Mouse (Mus musculus) small intestine, adult 2 months (tissue): ENCODE measurements around the gene Nup210l. TPM values are rescaled to one million over a fixed set of nuclear protein-coding genes. Genes with fewer than 3 reads are reported as not detected.
"Not testable (repeated sequence)": the region's sequence is repeated elsewhere in the genome, so short reads cannot be mapped to it uniquely, and the experiment has no call there.

Experiments used
- H3K27ac ChIP-seq: fragments of 200-500 bp; 2 replicates; pipeline ENCODE4 v1.5.1; 2012; ENCODE audit warnings: low read depth, low read length, control low read depth, inconsistent platforms; ENCODE audit not compliant: insufficient read depth
- H3K27me3 ChIP-seq: fragments of 200-500 bp; 2 replicates; pipeline ENCODE4 v1.6.1; 2012; ENCODE audit warnings: mild to moderate bottlenecking, moderate library complexity, low read length, inconsistent platforms; ENCODE audit not compliant: control insufficient read depth, insufficient read depth
- H3K36me3 ChIP-seq: fragments of 200-500 bp; 2 replicates; pipeline ENCODE4 v1.6.1; 2012; ENCODE audit warnings: mild to moderate bottlenecking, low read length, control low read depth, inconsistent platforms; ENCODE audit not compliant: control insufficient read depth, insufficient read depth
- H3K4me1 ChIP-seq: fragments of 200-500 bp; 2 replicates; pipeline ENCODE4 v1.6.1; 2012; ENCODE audit warnings: low read length, inconsistent platforms, mixed read lengths; ENCODE audit not compliant: control insufficient read depth, insufficient read depth, insufficient read length
- H3K4me3 ChIP-seq: fragments of 200-500 bp; 2 replicates; pipeline ENCODE4 v1.5.1; 2012; ENCODE audit warnings: low read depth, mild to moderate bottlenecking, control low read depth, inconsistent platforms, low read length, moderate library complexity
- CTCF ChIP-seq: fragments of 200-500 bp; IDR thresholded peaks from 2 replicates; pipeline ENCODE4 v1.5.1; 2012; ENCODE audit warnings: low read depth, mild to moderate bottlenecking, control low read depth, inconsistent platforms, low read length, moderate library complexity, mixed read lengths; ENCODE audit not compliant: insufficient replicate concordance, insufficient read length; ENCODE audit errors: extremely low read depth
- POLR2A ChIP-seq: fragments of 200-500 bp; IDR thresholded peaks from 2 replicates; pipeline ENCODE4 v1.6.1; 2012; ENCODE audit warnings: low read depth, mild to moderate bottlenecking, control low read depth, inconsistent platforms, low read length, moderate library complexity
- WGBS: fragments of 180-500 bp; shearing (Covaris S2); methylation state at CpG from one replicate; pipeline ENCODE4 v1.1.7; 2018; 5-methylcytosine and 5-hydroxymethylcytosine counted together
- polyA plus RNA-seq: library from polyadenylated mRNA; depleted of rRNA; stranded (reverse); fragments of >200 nt; gene quantifications from 2 replicates; pipeline ENCODE4 v1.2.3, GENCODE M21; 2012

Gene Nup210l
- polyA plus RNA-seq, 1 experiment, result 0.15 TPM

GRCm38 (mm10) chr3:90242984-90243775 is 139.2 kb downstream of the Nup210l start, which contains the start of gene Creb3l4:
Gene Creb3l4 (minus strand): TSS chr3:90243512.
- H3K4me3 ChIP-seq, result peak within 1 kb of the TSS; percentile 53
- H3K27ac ChIP-seq, result peak within 1 kb of the TSS; percentile 33
- no peak for TF ChIP-seq POLR2A
- TF ChIP-seq CTCF, result no peak
- no peaks in the 10 kb centered on the region for H3K27me3 ChIP-seq
- H3K4me1 ChIP-seq, result peaks cover 18% of the 10 kb centered on the region; the same call in 1 of the 2 replicates
- WGBS, result 9% methylated on average over 19 of the region's 19 CpGs
- no peaks in the 10 kb centered on the region for H3K36me3 ChIP-seq

- TF ChIP-seq POLR2A (no peak), CTCF (no peak)
These were observed 141.5 kb downstream of the Nup210l start for GRCm38 (mm10) chr3:90245406-90245805.

GRCm38 (mm10) chr3:90247630-90247959 is 143.7 kb downstream of the Nup210l start:
- under 1% methylated on average over 3 of the region's 3 CpGs for WGBS
- TF ChIP-seq CTCF (peak; percentile 13; the same call in 1 of the 2 replicates), POLR2A (no peak)
- Histone ChIP-seq H3K4me1 (peaks cover 6% of the 10 kb centered on the region; the same call in 1 of the 2 replicates), H3K36me3 (peaks cover 18% of the 10 kb centered on the region), H3K27me3 (no peaks in the 10 kb centered on the region), H3K4me3 (peak overlapping the region; percentile 68), H3K27ac (peak overlapping the region; percentile 89)

More at GRCm38 (mm10) chr3:90245406-90245805, 141.5 kb downstream of the Nup210l start:
- Histone ChIP-seq H3K4me3 (no peak overlapping the region), H3K36me3 (peaks cover 5% of the 10 kb centered on the region), H3K27ac (no peak overlapping the region), H3K4me1 (peaks cover 14% of the 10 kb centered on the region; the same call in 1 of the 2 replicates), H3K27me3 (no peaks in the 10 kb centered on the region)
- WGBS, result 54% methylated on average over 2 of the region's 2 CpGs

GRCm38 (mm10) chr3:90247960-90248745 is 144.2 kb downstream of the Nup210l start, which contains the start of gene Slc39a1:
Gene Slc39a1 (plus strand): TSS chr3:90248172.
- H3K4me3 ChIP-seq, result peak within 1 kb of the TSS; percentile 79
- peaks cover 18% of the 10 kb centered on the region for H3K36me3 ChIP-seq
- H3K4me1 ChIP-seq, result peaks cover 6% of the 10 kb centered on the region; the same call in 1 of the 2 replicates
- H3K27ac ChIP-seq, result peak within 1 kb of the TSS; percentile 89
- under 1% methylated on average over 44 of the region's 44 CpGs for WGBS
- H3K27me3 ChIP-seq, result no peaks in the 10 kb centered on the region
- TF ChIP-seq POLR2A, result peak; percentile 83
- TF ChIP-seq CTCF, result no peak

- Histone ChIP-seq H3K4me3 (peak overlapping the region; percentile 79), H3K4me1 (peaks cover 6% of the 10 kb centered on the region; the same call in 1 of the 2 replicates), H3K27me3 (no peaks in the 10 kb centered on the region), H3K36me3 (peaks cover 18% of the 10 kb centered on the region), H3K27ac (peak overlapping the region; percentile 89)
- under 1% methylated on average over 10 of the region's 10 CpGs for WGBS
- TF ChIP-seq POLR2A (no peak), CTCF (no peak)
These were observed 144.8 kb downstream of the Nup210l start for GRCm38 (mm10) chr3:90248746-90249100.

GRCm38 (mm10) chr3:90250791-90251190 is 146.9 kb downstream of the Nup210l start:
- H3K4me1 ChIP-seq, result peaks cover 7% of the 10 kb centered on the region; the same call in 1 of the 2 replicates
- peaks cover 18% of the 10 kb centered on the region for H3K36me3 ChIP-seq
- 83% methylated on average over 6 of the region's 6 CpGs for WGBS
- no peak for TF ChIP-seq POLR2A
- no peak for TF ChIP-seq CTCF
- H3K27me3 ChIP-seq, result no peaks in the 10 kb centered on the region
- H3K4me3 ChIP-seq, result no peak overlapping the region
- H3K27ac ChIP-seq, result no peak overlapping the region

GRCm38 (mm10) chr3:90251731-90252226 is 147.8 kb downstream of the Nup210l start:
- peaks cover 18% of the 10 kb centered on the region for H3K36me3 ChIP-seq
- H3K4me3 ChIP-seq, H3K4me1 ChIP-seq, H3K27me3 ChIP-seq, H3K27ac ChIP-seq: not testable (repeated sequence)
- WGBS, result 86% methylated on average over 10 of the region's 12 CpGs

- WGBS, result 89% methylated on average over 2 of the region's 2 CpGs
- H3K4me3 ChIP-seq, H3K4me1 ChIP-seq, H3K27me3 ChIP-seq, H3K27ac ChIP-seq: not testable (repeated sequence)
- H3K36me3 ChIP-seq, result peaks cover 23% of the 10 kb centered on the region
These were observed 148.7 kb downstream of the Nup210l start for GRCm38 (mm10) chr3:90252659-90253058.

- H3K4me3 ChIP-seq, H3K27ac ChIP-seq, H3K27me3 ChIP-seq, H3K4me1 ChIP-seq: not testable (repeated sequence)
- peaks cover 23% of the 10 kb centered on the region for H3K36me3 ChIP-seq
- WGBS, result 54% methylated on average over 1 of the region's 1 CpGs
These were observed 149.2 kb downstream of the Nup210l start for GRCm38 (mm10) chr3:90253174-90253573.
